Mouse (Mus musculus) thymus, adult 2 months (tissue): ENCODE results near the gene Tmem26.

Experiments
- CTCF ChIP-seq: fragments of 200-500 bp; IDR thresholded peaks from 2 replicates; pipeline ENCODE4 v1.5.1; 2012; ENCODE audit warnings: mild to moderate bottlenecking, control low read depth, low read length, moderate library complexity, borderline replicate concordance; ENCODE audit not compliant: control insufficient read depth, poor library complexity, insufficient read depth; ENCODE audit errors: extremely low read depth
- POLR2A ChIP-seq: fragments of 200-500 bp; IDR thresholded peaks from 2 replicates; pipeline ENCODE4 v1.6.1; 2012; ENCODE audit warnings: mild to moderate bottlenecking, low read length, control low read depth, moderate library complexity; ENCODE audit not compliant: control insufficient read depth, poor library complexity, insufficient read depth; ENCODE audit errors: extremely low read depth

DNA sequence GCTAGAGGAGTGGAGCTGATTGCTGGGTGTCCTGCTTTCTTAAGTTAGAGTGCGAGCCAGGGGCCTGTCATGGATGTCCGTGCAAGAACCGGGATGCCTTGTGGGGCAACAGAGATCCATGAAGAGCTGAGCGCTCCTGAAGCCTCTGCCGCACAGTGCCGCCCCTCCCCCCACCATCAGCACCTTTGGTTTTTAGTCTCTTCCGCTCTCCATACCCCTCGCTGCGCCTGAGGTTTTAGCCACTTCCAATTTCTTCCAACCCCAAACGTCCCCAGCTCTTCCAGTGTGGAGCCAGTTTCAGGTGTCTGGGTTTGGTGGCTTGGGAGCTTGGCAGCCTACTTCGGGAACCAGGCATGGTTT lies 895 bp downstream of the Tmem26 start:
- TF ChIP-seq POLR2A (no peak), CTCF (no peak)
